Mouse (Mus musculus): Measurements from ENCODE around the gene Inpp1.

The Inpp1 gene

DNA sequence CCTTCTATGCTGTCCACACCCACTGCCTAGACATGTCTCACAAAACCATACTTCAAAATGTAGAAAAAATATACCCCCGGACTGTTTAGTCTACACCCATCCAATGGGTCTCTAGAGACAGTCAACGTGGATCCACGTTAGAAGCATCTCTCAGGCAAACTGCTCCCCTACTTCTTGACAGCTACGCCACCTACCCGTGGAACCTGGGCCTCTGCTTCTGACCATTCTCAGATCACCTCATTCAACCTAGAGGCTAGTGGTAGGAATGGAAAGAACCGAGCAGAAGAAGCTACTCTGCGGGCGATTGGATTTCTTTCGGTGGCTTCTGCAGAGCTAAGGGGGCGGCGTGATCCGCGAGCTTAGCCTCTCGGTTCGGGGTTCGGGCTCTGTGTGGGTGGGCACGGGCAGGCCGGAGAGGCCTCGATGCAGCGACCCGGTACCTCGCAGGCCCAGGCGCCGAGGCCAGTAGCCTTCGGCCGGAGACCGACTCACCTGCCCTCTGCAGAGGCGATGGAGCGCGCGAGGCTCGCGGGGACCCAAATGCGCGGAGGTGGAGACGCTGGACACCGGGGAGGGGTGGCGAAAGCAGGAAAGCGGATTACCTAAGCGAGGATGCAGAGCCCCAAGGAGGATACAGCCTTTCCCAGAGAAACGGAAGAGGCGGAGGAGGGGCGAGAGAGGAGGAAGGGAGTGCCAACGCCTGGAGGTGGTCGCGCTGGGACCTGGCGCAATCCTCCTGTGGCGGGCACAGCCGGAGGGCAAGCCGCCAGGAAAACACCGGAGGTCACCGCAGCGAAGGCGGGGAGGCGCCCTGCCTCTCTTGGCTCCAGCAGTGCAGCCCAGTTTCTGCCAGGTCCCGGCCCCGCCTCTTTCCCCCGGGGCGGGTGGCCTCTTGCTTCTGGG lies at the start of gene Inpp1:
Inpp1 (minus strand) TSS at position 779 of the 903 bp plus-strand sequence.
- peak; percentile 87 to 89 for DNase-seq (ENCODE audit: low spot score in 2 of 2)

DNA sequence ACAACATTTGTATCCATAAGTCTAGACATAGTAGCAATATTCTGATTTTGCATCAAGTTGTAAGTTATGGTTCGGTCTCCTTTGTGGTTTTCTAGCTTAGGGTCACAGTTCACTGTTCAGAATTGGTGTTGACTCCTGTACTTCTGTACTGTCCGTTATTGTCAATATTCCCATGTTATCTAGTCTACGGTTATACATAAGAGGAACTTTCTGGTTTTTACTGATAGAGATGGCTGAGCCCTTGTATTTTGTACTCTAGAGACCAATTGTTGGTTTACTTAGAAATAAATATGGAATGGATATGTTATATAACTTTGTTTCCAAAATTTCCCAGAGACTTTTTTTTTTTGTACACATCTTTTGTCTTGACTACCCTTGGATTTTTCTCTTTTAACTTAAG lies 48.5 kb upstream of the Inpp1 start:
- no peak for DNase-seq (ENCODE audit: low spot score in 2 of 2)

DNA sequence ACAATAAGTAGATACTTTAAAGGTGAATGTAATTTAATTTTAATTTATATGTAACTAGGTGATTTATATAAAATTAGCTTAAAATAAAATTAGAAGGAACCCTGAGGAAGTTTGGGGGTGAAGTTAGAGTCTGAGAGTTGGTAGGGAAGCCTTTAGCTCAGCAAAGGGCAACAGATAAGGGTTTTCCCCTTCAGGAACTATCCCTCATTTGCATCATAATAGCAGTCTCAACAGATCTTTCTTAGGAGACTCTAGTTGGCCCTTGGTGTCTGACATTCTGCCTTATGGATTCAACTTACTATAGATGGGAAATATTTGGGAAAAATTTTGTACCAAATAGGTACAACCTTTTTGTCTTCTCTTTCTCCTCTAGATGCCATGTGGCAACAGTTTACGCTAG lies 46.7 kb upstream of the Inpp1 start:
- no peak for DNase-seq (ENCODE audit: low spot score in 2 of 2)

DNA sequence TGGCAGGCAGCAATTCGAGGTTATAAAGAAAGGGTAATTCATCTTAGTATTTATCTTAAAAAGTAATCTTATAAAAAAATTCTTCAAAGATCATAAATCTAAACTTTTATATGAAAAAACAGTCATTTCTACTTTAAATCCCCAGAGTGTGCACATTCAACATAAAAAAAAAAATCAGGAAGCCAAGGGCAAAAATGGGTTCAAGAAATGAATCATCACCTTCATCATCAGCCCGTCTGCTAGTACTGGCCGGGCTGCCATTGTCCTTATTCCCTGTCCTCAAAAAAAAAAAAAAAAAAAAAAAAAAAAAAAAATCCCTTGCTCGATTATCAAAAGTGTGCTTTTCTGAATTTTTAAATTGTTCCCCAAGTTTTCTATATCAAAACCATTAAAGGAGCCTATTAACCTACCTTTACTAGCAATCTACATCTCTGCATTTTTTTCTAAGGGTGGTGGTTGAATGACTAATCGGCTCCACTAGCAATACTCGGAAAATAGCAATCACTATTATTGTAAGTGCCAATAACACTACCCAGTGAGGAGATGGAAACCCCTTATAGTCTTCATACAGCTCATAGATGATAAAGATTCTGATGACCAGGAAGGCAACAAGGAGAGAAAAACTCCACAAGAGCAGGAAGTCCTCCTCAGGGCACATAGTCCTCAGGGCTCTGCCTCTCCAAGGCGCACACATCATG lies 38.6 kb upstream of the Inpp1 start:
- no peak for DNase-seq (ENCODE audit: low spot score in 2 of 2)

DNA sequence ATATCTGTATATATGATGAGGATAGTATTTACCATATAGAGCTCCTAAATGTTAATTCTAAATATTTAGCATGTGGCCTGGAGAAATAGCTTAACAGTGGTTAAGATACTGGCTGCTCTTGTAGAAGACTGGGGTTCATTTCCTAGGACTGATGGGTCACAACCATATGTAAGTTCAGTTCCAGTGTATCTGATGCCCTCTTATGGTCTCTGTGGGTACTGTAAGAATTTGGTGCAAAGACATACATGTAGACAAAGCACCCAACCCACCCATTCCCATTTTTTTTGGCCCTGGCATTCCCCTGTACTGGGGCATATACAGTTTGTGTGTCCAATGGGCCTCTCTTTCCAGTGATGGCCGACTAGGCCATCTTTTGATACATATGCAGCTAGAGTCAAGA lies 36.5 kb upstream of the Inpp1 start:
- peak in 1 of 2 experiments; percentile 29 for DNase-seq (ENCODE audit: low spot score in 2 of 2)

DNA sequence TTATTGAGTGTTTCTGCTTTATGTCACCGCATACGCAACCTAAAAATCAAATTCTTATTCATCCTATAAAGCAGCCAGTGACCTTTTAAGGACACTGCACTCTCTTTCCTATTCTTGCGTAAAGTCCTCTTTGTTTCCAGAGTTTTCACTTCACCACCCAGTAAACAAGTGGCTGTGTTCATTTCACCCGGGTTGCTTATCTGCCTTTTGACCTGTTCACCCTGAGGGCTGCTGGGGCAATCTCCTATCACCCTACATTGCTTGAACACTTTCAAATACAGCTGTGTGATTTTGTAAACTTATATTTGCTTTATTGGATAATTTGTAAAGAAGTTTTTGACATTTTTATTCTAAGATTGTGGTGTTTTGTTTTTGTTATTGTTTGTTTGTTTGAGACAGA lies 31.9 kb upstream of the Inpp1 start:
- no peak for DNase-seq (ENCODE audit: low spot score in 2 of 2)

DNA sequence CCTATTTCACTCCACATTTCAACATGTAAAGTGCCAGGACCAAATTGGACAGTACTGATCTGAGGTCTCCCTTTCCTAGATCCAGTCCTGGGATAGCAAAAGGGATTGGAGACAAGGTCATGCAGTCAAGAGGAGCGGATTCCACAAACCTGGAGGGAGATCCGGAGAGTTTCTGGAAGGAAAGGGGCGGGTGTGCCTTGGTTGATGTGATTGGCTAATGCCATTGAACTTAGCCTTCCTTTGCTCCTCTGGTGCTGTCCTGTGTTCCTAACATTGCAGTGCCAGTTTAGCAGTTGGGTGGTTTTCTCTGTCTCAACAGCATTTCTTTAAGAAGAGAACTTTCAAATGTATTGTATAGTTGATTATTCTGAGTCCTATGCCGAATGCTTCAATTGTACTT lies 29.1 kb upstream of the Inpp1 start:
- no peak for DNase-seq (ENCODE audit: low spot score in 2 of 2)

DNA sequence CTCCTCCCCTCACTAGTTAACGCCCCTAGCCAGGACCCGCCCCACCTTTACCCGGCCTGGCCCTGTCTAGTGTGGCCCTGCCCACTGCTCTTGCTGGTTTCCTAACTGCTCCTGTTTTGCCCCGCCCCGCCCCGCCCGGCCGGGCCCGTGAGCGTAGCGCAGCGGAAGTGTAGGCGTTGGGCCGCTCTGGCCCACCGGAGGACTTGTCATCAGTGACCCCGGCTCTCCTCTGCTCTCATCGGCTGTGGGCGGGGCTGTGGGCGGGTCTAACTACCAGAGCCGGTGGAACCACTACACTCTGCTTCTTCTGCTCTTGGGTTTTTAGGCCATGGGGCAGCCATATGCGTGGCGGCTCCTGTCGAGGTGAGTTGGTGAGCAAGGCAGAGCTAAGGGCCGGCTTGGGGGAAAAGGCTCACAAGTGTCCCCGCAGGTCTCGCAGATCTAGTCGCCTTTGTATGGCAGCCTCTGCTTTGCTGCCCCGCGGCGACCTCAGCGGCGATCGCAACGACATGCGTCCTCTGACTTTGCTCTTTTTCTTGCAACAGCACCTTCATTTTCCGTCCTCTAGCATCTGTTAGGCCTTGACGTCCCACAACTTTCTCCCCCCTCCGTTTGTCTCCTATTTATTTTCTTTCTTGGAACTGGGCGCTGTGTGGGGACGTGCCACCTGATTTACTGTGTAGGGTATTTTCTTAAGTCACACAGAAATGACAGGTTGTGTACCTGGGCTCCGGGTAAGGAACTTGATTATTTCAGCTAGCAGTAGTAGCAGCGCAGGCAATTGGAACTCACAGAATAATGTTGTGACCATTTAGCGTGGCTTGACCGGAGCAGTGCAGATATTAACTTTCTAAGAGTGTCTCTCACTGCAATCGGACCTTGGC lies 27.5 kb upstream of the Inpp1 start, which contains the start of gene Hibch:
Hibch (plus strand) TSS at position 148 of the 884 bp plus-strand sequence.
- peak; percentile 100 for DNase-seq (ENCODE audit: low spot score in 2 of 2)

DNA sequence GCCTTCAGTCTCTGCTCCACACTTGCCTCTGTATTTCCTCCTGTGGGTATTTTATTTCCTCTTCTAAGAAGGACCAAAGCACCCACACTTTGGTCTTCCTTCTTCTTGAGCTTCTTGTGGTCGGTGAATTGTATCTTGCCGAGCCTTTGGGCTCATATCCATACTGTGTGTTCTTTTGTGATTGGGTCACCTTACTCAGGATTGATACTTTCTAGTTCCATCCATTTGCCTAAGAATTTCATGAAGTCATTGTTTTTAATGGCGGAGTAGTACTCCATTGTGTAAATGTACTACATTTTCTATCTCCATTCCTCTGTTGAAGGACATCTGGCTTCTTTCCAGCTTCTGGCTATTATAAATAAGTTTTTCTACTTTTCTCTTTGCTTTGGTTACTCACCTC lies 26.9 kb upstream of the Inpp1 start:
- DNase-seq (ENCODE audit: low spot score in 2 of 2): no peak

DNA sequence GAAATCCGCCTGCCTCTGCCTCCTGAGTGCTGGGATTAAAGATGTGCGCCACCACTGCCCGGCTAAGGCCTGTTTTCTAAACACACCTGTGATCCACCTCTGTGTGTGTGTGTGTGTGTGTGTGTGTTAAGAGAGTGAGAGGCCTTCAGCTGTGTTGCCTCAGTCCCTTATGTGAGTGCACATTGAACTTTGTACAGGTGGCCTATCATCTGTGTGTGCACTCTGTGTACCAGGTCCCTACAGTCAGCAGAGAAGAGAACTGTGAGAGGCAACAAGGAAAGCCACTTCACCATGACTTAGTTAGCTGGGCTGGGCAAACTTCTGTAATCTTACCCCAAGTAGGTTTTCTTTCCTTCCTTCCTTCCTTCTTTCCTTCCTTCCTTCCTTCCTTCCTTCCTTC lies 21.6 kb upstream of the Inpp1 start:
- DNase-seq (ENCODE audit: low spot score in 2 of 2): no peak

DNA sequence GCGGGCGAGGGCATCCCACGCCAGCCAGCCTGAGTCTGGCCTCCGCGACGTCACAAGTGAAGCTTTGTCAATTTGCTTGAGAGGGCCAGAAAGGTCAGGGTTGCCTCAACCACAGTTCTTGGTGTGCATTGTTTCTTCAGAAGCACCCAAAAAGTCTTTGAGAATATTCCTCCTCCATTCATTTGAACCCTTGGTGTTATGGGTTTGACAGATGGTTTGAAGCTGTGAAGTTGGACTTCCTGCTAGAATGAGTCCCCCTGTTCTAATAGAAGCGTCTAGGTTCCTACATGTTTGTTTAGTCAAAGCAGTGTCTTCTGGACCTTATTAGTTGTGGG lies 292 bp upstream of the Inpp1 start:
- DNase-seq (ENCODE audit: low spot score in 2 of 2): no peak

DNA sequence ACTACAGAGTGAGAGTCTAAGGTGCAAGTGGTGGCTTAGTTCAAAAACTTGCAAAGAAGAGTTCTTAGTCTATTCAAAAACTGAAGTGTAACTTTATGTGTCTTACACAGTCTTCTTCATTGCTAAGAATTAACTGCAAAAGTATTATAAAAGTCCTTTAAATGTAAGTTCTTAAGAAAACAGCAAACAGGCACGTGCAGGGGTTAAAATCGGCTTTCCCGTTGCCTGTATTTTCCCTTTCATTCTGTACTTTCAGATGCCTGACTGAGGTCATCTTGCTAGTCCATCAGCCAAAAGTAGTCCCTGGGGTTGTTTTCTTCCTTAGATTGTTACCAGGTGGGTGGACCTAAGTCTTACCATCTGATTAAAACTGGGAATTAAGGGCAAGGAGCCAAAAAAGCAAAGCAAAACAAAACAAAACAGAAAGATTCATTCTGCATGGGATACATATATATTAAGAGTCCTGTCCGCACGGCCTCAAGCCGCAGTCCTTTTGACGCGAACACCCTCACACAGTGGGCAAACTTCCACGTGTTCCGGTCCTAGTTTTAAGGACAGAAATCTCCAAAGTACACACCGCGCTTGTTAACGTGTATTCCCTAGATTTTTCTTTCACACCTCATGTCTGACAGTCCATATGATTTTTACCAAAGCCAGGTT lies 1.1 kb downstream of the Inpp1 start:
- DNase-seq (ENCODE audit: low spot score in 2 of 2): peak; percentile 59 to 71

DNA sequence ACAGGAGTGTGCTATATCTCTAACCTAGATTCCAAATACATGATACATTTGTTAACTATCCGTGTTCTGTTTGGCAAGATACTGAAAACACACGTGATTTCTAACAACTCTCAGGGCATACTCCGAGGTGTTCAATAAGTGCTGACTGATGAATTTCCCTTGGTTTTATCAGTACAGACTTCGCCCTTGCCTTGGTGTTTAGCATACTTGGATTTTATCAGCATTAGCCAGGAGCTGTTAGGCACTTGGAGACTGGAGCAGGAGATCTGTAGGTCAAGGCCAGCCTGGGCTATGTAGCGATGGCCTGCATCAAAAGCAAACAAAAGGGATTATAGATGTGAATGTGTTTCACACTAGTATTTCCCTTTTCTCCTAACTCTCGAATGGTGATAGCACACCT lies 9.0 kb downstream of the Inpp1 start:
- no peak for DNase-seq (ENCODE audit: low spot score in 2 of 2)

DNA sequence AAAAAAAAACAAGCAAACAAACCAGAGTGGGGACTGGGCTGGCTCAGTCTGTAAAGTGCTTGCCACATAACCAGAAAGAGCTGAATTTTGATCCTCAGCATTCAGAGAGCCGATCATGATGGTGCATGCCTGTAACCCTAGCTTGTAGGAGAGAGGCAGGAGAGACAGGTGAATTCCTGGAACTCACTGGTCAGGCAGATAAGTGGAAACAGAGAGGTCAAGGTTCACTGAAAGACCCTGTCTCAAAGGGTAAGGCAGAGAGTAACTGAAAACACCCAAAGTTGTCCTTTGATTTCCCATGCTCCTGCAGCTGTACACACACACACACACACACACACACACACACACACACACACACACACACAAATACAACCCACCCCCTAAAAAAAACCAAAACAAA lies 12.4 kb downstream of the Inpp1 start:
- DNase-seq (ENCODE audit: low spot score in 2 of 2): no peak

DNA sequence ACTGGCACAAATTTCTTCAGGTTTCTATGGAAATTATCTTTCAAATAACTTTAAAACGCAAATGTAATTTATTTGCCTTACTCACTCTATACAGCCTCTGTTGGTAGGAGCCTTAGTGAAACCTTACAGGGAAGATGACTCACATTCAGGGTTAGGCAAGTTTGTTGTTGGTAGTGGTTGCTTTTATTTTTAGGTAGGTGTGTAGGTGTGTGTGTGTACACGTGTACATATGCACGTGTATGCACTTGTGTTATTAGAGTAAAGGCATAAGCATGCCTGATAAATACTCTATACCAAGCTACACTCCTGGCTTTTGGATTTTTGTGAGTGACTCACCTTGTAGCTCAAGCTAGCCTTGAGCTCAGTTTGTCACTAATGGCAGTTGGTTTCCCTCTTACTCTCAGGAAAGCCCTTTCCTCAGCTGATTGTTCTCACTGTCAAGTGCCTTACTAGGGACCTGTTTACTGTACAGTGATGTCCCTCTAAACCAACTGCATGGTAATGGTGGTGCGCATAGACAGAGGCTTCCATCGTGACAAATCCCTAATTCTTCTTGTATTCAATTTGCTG lies 15.0 kb downstream of the Inpp1 start:
- DNase-seq (ENCODE audit: low spot score in 2 of 2): no peak

DNA sequence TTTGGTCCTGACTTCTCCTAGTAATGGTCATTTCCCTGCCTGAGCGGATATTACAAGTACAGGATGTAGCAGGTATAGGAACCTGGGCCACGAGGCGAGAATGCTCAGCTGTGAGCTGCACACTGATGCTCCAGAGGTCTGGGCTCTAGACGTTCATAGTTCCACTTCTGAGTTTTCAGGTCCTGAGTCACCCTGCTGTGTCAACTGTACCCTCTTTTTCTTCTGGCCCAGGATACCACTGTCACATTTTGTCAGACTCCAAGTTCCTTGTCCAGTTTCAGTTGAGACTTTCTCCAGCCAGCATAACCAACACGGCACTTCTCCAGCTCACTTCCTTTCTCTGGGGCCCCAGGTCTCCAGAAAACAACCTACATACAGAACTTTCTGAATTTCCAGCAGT lies 15.8 kb downstream of the Inpp1 start:
- DNase-seq (ENCODE audit: low spot score in 2 of 2): no peak

DNA sequence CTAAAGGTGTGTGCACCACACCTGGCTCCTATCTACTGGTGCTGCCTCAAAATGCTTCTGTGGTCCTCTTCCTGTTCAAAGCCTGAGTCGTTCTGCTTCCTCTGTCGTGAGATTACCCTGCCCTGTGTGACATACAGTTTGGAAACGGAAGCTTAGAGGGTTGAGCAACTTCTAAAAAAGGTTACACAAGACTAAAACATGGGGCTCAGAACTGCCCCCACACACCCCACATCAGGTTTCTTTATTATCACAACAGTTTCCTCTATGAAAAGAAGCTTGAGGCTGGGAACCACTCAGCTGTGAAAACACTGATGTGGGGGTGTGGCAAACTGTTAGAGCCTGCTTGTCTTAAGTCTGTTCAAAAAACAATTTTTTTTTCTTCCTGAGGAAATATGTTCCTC lies 17.1 kb downstream of the Inpp1 start:
- peak; percentile 36 to 53 for DNase-seq (ENCODE audit: low spot score in 2 of 2)

DNA sequence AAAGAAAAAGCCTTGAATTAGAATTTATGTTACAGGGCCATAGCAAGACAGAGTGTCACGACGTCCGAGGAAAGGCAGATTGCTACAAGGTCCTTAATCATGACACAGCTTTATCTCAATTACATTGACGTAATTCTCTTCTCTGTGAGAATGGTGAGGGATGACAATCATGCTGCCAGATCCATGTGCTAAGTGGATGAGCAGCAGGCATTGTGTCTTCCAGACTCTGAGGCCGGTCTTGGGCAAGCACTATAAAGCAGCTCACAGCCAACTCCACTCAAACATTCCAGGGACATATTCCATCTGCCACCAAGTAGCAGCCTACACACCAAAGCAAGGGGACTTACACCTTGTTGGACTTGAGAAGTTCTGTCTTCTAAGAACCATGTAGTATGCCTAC lies 17.7 kb downstream of the Inpp1 start:
- no peak for DNase-seq (ENCODE audit: low spot score in 2 of 2)

DNA sequence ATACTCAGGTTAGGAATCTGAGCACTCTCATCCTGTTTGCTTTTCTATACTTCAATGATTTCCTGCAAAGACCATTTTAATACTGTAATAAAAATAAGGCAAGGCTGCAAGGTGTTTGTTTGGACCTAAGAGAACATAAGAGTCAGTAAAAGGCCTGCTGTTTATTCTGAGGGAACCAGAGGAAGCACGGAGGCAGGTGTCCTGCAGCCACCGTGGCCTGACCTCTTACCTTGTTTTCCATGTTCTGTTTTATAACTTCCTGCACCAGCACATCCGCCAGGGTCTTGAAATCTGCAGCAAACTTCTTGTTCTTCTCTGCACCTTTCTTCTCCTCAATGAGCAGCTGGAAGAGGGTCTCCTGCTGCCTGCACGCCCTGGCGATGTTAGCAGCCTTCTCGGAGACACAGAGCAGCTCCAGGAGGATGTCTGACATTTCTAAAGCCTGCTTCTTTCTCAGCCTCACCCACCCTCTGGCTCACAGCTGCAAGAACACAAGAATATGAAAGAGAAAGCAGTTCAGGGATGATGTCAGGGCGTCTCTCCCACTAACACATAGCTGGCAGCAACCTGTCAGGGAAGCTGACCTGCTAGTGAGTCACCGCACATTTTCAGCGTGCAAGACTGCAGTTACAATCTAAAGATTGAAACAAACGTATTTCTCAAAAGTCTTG lies 18.3 kb downstream of the Inpp1 start:
- peak; percentile 60 to 69 for DNase-seq (ENCODE audit: low spot score in 2 of 2)

DNA sequence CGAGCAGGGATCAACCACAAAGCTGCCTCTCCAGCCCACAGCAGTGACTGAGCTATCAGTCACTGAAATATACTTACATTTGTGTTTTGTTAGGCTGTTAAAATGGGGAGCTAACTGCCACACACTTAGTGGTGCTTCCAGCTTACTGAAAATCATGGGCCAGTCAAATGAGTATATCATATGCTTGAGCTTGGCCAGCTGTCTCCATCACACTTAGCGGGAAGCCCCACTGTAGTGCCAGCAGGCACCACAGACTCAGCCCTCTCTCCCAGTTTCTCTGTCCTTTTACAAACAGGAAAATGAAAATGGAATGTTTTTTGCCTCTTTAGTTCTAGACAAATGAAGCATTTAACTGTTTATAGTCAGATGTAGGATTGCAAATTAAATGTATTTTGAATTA lies 21.6 kb downstream of the Inpp1 start:
- no peak for DNase-seq (ENCODE audit: low spot score in 2 of 2)

DNA sequence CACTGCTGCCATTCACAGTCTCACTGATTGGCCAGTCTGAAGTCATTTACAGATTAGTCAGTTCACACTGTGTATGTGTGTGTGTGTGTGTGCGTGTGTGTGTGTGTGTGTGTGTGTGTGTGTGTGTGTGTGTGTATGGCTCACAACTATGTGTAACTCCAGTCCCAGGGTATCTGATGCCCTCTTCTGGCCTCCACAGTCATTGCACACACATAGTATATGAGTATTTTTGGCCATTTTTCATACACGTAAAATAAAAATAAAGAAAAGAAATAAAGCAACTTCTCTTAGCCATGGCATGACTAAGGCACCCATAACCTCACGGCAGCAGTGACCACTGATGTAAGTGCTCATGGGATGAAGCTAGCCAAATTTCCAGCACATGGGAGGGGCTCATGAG lies 23.8 kb downstream of the Inpp1 start:
- DNase-seq (ENCODE audit: low spot score in 2 of 2): no peak

All from heart, adult 9 months (tissue).